Mouse (Mus musculus): ENCODE measurements around the gene Mt4. TPM values are rescaled to one million over a fixed set of nuclear protein-coding genes. Genes with fewer than 3 reads are reported as not detected.

Gene Mt4
- polyA plus RNA-seq, 1 experiment from 2014 or later, result not detected

- Histone ChIP-seq H3K9ac (replicated peaks) (no peak overlapping the region), H3K4me3 (no peak overlapping the region), H3K4me2 (replicated peaks) (no peak overlapping the region), H3K27ac (replicated peaks) (no peak overlapping the region), H3K36me3 (no peaks in the 10 kb centered on the region), H3K9me3 (no peaks in the 10 kb centered on the region), H3K4me1 (peaks cover 22% of the 10 kb centered on the region; the same call in 1 of the 2 replicates), H3K27me3 (peaks cover 95% of the 10 kb centered on the region)
- 71% methylated on average over 6 of the region's 6 CpGs for WGBS
- no peak for ATAC-seq (ENCODE audit: low FRiP score, low read depth)
These were observed 48.8 kb downstream of the Mt4 start for GRCm38 (mm10) chr8:94185791-94186190.

- Histone ChIP-seq H3K9me3 (no peaks in the 10 kb centered on the region), H3K4me1 (peaks cover 25% of the 10 kb centered on the region; the same call in 1 of the 2 replicates), H3K9ac (replicated peaks) (no peak overlapping the region), H3K27me3 (peaks cover 93% of the 10 kb centered on the region), H3K27ac (replicated peaks) (no peak overlapping the region), H3K36me3 (no peaks in the 10 kb centered on the region), H3K4me2 (replicated peaks) (peak overlapping the region; percentile 29), H3K4me3 (no peak overlapping the region)
- WGBS, result 6% methylated on average over 17 of the region's 17 CpGs
- peak; percentile 32; the same call in 1 of the 2 replicates for ATAC-seq (ENCODE audit: low FRiP score, low read depth)
These were observed 49.5 kb downstream of the Mt4 start for GRCm38 (mm10) chr8:94186542-94186941.

DNA sequence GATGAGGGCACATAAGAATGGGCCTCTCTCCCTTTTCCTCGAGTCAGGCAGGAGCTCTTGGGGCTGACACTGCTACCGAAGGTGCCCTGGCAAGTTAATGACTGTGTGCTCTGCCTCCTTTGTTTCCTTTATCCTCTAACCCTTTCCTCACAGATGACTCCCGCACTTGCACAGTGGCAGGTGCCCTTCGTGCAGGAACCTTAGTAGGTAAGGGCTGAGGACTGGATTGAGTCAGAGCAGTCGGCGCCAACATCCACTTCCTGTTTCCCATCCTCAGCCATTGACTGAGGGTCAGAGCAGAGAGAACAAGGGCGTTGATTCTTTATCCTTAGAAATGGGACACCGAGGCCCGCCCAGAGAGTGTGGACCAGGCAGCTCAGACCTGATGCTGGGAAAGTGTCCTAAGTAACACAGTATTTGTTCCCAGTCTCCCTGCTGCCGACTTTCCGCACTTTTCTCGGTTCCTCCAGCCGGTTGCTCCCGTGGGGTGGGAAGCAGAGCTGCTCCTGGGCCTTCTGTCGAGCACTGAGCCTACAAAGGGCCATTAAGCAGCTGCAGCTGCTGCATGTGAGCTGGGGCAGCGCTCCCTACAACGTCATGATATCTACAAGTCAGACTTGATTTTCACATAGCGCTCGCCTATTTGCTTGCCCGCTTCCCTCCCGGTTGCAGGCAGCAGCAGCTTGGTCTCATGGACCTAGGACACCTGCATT lies 50.4 kb downstream of the Mt4 start:
- WGBS, result 34% methylated on average over 21 of the region's 21 CpGs
- Histone ChIP-seq H3K4me2 (replicated peaks) (no peak overlapping the region; the same call in 1 of the 2 replicates), H3K9ac (replicated peaks) (no peak overlapping the region), H3K27ac (replicated peaks) (no peak overlapping the region; the same call in 1 of the 2 replicates), H3K4me3 (no peak overlapping the region), H3K36me3 (no peaks in the 10 kb centered on the region), H3K4me1 (peaks cover 25% of the 10 kb centered on the region; the same call in 1 of the 2 replicates), H3K9me3 (no peaks in the 10 kb centered on the region), H3K27me3 (peaks cover 84% of the 10 kb centered on the region)
- no peak for ATAC-seq (ENCODE audit: low FRiP score, low read depth)

Other genes starting within 250 kb of the Mt4 start
- 75.4 and 77.5 TPM in 2 replicates for gene Amfr, start 124.4 kb upstream of the Mt4 start, polyA plus RNA-seq (2016; fragmentation: Nextera tagmentation; extraction: Ambion mirVana)
- gene Nudt21, start 100.2 kb upstream of the Mt4 start, polyA plus RNA-seq (2016; fragmentation: Nextera tagmentation; extraction: Ambion mirVana), result 167 and 173 TPM in 2 replicates
- 12.9 and 13.6 TPM in 2 replicates for gene Ogfod1, start 100.0 kb upstream of the Mt4 start, polyA plus RNA-seq (2016; fragmentation: Nextera tagmentation; extraction: Ambion mirVana)
- 25.3 and 25.4 TPM in 2 replicates for gene Bbs2, start 38.3 kb upstream of the Mt4 start, polyA plus RNA-seq (2016; fragmentation: Nextera tagmentation; extraction: Ambion mirVana)
- gene Mt3, start 15.4 kb downstream of the Mt4 start, polyA plus RNA-seq (2016; fragmentation: Nextera tagmentation; extraction: Ambion mirVana), result 16.9 and 23.8 TPM in 2 replicates
- 12.9 and 13.1 TPM in 2 replicates for gene Mt2, start 35.5 kb downstream of the Mt4 start, polyA plus RNA-seq (2016; fragmentation: Nextera tagmentation; extraction: Ambion mirVana)
- gene Mt1, start 41.9 kb downstream of the Mt4 start, polyA plus RNA-seq (2016; fragmentation: Nextera tagmentation; extraction: Ambion mirVana), result 31.1 and 38.8 TPM in 2 replicates
- gene Nup93, start 77.4 kb downstream of the Mt4 start, polyA plus RNA-seq (2016; fragmentation: Nextera tagmentation; extraction: Ambion mirVana), result 96.7 and 98.4 TPM in 2 replicates
- not detected in 2 replicates for gene Slc12a3, start 192.0 kb downstream of the Mt4 start, polyA plus RNA-seq (2016; fragmentation: Nextera tagmentation; extraction: Ambion mirVana)
- 55.4 and 57.7 TPM in 2 replicates for gene Herpud1, start 249.2 kb downstream of the Mt4 start, polyA plus RNA-seq (2016; fragmentation: Nextera tagmentation; extraction: Ambion mirVana)